Mouse (Mus musculus): ENCODE data around the gene Masp2. TPM values are rescaled to one million over a fixed set of nuclear protein-coding genes. Genes with fewer than 3 reads are reported as not detected.

The Masp2 gene
- polyA plus RNA-seq, 1 experiment = 0.16 TPM

GRCm38 (mm10) chr4:148596731-148597130, 5.6 kb upstream of the Masp2 start:
- TF ChIP-seq POLR2A (IDR thresholded peaks at IDR 0.05; ENCODE audit: low read depth, low read length) (no peak), CTCF (IDR thresholded peaks at IDR 0.05; ENCODE audit: extremely low read depth, insufficient read length, insufficient replicate concordance, low read depth, low read length) (no peak)
- H3K36me3 ChIP-seq (ENCODE audit: control insufficient read depth, insufficient read depth, low read length) = peaks cover 14% of the 10 kb centered on the region; the same call in 1 of the 2 replicates
- H3K27ac ChIP-seq (ENCODE audit: insufficient read depth, low read depth, low read length) = no peak overlapping the region
- no peak overlapping the region for H3K4me3 ChIP-seq (ENCODE audit: low read depth, low read length)
- peaks cover 7% of the 10 kb centered on the region; the same call in 1 of the 2 replicates for H3K4me1 ChIP-seq (ENCODE audit: control insufficient read depth, insufficient read depth, insufficient read length, low read length)
- H3K27me3 ChIP-seq (ENCODE audit: control insufficient read depth, insufficient read depth, low read length) = no peaks in the 10 kb centered on the region
- WGBS = 97% methylated on average over 3 of the region's 3 CpGs

- no peak overlapping the region for H3K27ac ChIP-seq (ENCODE audit: insufficient read depth, low read depth, low read length)
- no peaks in the 10 kb centered on the region for H3K27me3 ChIP-seq (ENCODE audit: control insufficient read depth, insufficient read depth, low read length)
- peaks cover 14% of the 10 kb centered on the region; the same call in 1 of the 2 replicates for H3K36me3 ChIP-seq (ENCODE audit: control insufficient read depth, insufficient read depth, low read length)
- no peak for TF ChIP-seq CTCF (IDR thresholded peaks at IDR 0.05; ENCODE audit: extremely low read depth, insufficient read length, insufficient replicate concordance, low read depth, low read length)
- TF ChIP-seq POLR2A (IDR thresholded peaks at IDR 0.05; ENCODE audit: low read depth, low read length) = no peak
- 94% methylated on average over 12 of the region's 12 CpGs for WGBS
- peaks cover 3% of the 10 kb centered on the region; the same call in 1 of the 2 replicates for H3K4me1 ChIP-seq (ENCODE audit: control insufficient read depth, insufficient read depth, insufficient read length, low read length)
- no peak overlapping the region for H3K4me3 ChIP-seq (ENCODE audit: low read depth, low read length)
These were observed 3.5 kb upstream of the Masp2 start for GRCm38 (mm10) chr4:148598826-148599225.

- WGBS = 71% methylated on average over 4 of the region's 4 CpGs
- Histone ChIP-seq H3K36me3 (ENCODE audit: control insufficient read depth, insufficient read depth, low read length) (peaks cover 7% of the 10 kb centered on the region; the same call in 1 of the 2 replicates), H3K4me1 (ENCODE audit: control insufficient read depth, insufficient read depth, insufficient read length, low read length) (peaks cover 3% of the 10 kb centered on the region; the same call in 1 of the 2 replicates), H3K4me3 (ENCODE audit: low read depth, low read length) (no peak overlapping the region), H3K27me3 (ENCODE audit: control insufficient read depth, insufficient read depth, low read length) (no peaks in the 10 kb centered on the region), H3K27ac (ENCODE audit: insufficient read depth, low read depth, low read length) (no peak overlapping the region)
- TF ChIP-seq POLR2A (IDR thresholded peaks at IDR 0.05; ENCODE audit: low read depth, low read length) (no peak), CTCF (IDR thresholded peaks at IDR 0.05; ENCODE audit: extremely low read depth, insufficient read length, insufficient replicate concordance, low read depth, low read length) (no peak)
These were observed 2.0 kb upstream of the Masp2 start for GRCm38 (mm10) chr4:148600316-148600715.

- Histone ChIP-seq H3K36me3 (ENCODE audit: control insufficient read depth, insufficient read depth, low read length) (0 out of 2 replicates have a peak, but pooled peaks cover 1% of the 10 kb centered on the region), H3K27me3 (ENCODE audit: control insufficient read depth, insufficient read depth, low read length) (no peaks in the 10 kb centered on the region), H3K27ac (ENCODE audit: insufficient read depth, low read depth, low read length) (no peak overlapping the region), H3K4me1 (ENCODE audit: control insufficient read depth, insufficient read depth, insufficient read length, low read length) (peaks cover 3% of the 10 kb centered on the region; the same call in 1 of the 2 replicates), H3K4me3 (ENCODE audit: low read depth, low read length) (no peak overlapping the region)
- WGBS = 74% methylated on average over 4 of the region's 4 CpGs
- no peak for TF ChIP-seq CTCF (IDR thresholded peaks at IDR 0.05; ENCODE audit: extremely low read depth, insufficient read length, insufficient replicate concordance, low read depth, low read length)
- no peak for TF ChIP-seq POLR2A (IDR thresholded peaks at IDR 0.05; ENCODE audit: low read depth, low read length)
These were observed 483 bp upstream of the Masp2 start for GRCm38 (mm10) chr4:148601871-148602270.

- no peaks in the 10 kb centered on the region for H3K36me3 ChIP-seq (ENCODE audit: control insufficient read depth, insufficient read depth, low read length)
- no peaks in the 10 kb centered on the region for H3K27me3 ChIP-seq (ENCODE audit: control insufficient read depth, insufficient read depth, low read length)
- WGBS = 77% methylated on average over 10 of the region's 10 CpGs
- H3K27ac ChIP-seq (ENCODE audit: insufficient read depth, low read depth, low read length) = no peak overlapping the region
- peaks cover 3% of the 10 kb centered on the region; the same call in 1 of the 2 replicates for H3K4me1 ChIP-seq (ENCODE audit: control insufficient read depth, insufficient read depth, insufficient read length, low read length)
- no peak overlapping the region for H3K4me3 ChIP-seq (ENCODE audit: low read depth, low read length)
- TF ChIP-seq POLR2A (IDR thresholded peaks at IDR 0.05; ENCODE audit: low read depth, low read length) (no peak), CTCF (IDR thresholded peaks at IDR 0.05; ENCODE audit: extremely low read depth, insufficient read length, insufficient replicate concordance, low read depth, low read length) (no peak)
These were observed 1.2 kb downstream of the Masp2 start for GRCm38 (mm10) chr4:148603376-148604139.

GRCm38 (mm10) chr4:148604141-148604540, 1.8 kb downstream of the Masp2 start:
- H3K27ac ChIP-seq (ENCODE audit: insufficient read depth, low read depth, low read length) = no peak overlapping the region
- no peaks in the 10 kb centered on the region for H3K27me3 ChIP-seq (ENCODE audit: control insufficient read depth, insufficient read depth, low read length)
- H3K4me1 ChIP-seq (ENCODE audit: control insufficient read depth, insufficient read depth, insufficient read length, low read length) = peaks cover 3% of the 10 kb centered on the region; the same call in 1 of the 2 replicates
- no peak overlapping the region for H3K4me3 ChIP-seq (ENCODE audit: low read depth, low read length)
- WGBS = 72% methylated on average over 7 of the region's 7 CpGs
- H3K36me3 ChIP-seq (ENCODE audit: control insufficient read depth, insufficient read depth, low read length) = no peaks in the 10 kb centered on the region
- TF ChIP-seq POLR2A (IDR thresholded peaks at IDR 0.05; ENCODE audit: low read depth, low read length) (no peak), CTCF (IDR thresholded peaks at IDR 0.05; ENCODE audit: extremely low read depth, insufficient read length, insufficient replicate concordance, low read depth, low read length) (no peak)

- no peak overlapping the region for H3K4me3 ChIP-seq (ENCODE audit: low read depth, low read length)
- peak; percentile 68; the same call in 1 of the 2 replicates for TF ChIP-seq CTCF (IDR thresholded peaks at IDR 0.05; ENCODE audit: extremely low read depth, insufficient read length, insufficient replicate concordance, low read depth, low read length)
- no peak for TF ChIP-seq POLR2A (IDR thresholded peaks at IDR 0.05; ENCODE audit: low read depth, low read length)
- WGBS = 95% methylated on average over 3 of the region's 3 CpGs
These were observed 2.3 kb downstream of the Masp2 start for GRCm38 (mm10) chr4:148604541-148605165.

More at GRCm38 (mm10) chr4:148604541-148605165, 2.3 kb downstream of the Masp2 start:
- Histone ChIP-seq H3K27ac (ENCODE audit: insufficient read depth, low read depth, low read length) (no peak overlapping the region), H3K27me3 (ENCODE audit: control insufficient read depth, insufficient read depth, low read length) (no peaks in the 10 kb centered on the region), H3K36me3 (ENCODE audit: control insufficient read depth, insufficient read depth, low read length) (no peaks in the 10 kb centered on the region), H3K4me1 (ENCODE audit: control insufficient read depth, insufficient read depth, insufficient read length, low read length) (peaks cover 3% of the 10 kb centered on the region; the same call in 1 of the 2 replicates)

All from small intestine, adult 2 months (tissue).